Mouse (Mus musculus) stomach, embryonic 16.5 days (tissue): ENCODE data around the gene Zfp963. TPM values are rescaled to one million over a fixed set of nuclear protein-coding genes. Genes with fewer than 3 reads are reported as not detected.
"Not testable (repeated sequence)": the region's sequence is repeated elsewhere in the genome, so short reads cannot be mapped to it uniquely, and the experiment has no call there.

ENCODE experiments used
- ATAC-seq: fragments of 200-750 bp; cut with Nextera tagmentation; 2 replicates; pipeline ENCODE4 v1.8.0; 2017; ENCODE audit warnings: moderate number of reproducible peaks, moderate TSS enrichment; ENCODE audit not compliant: insufficient read depth, low FRiP score
- H3K27ac ChIP-seq: fragments of 300-500 bp; sonication (generic); 2 replicates; pipeline ENCODE4 v1.5.1; 2014; ENCODE audit warnings: low read length
- H3K27me3 ChIP-seq: fragments of 300-500 bp; sonication (generic); 2 replicates; pipeline ENCODE4 v1.6.1; 2014; ENCODE audit warnings: low read length, control low read depth, mixed read lengths; ENCODE audit not compliant: control insufficient read depth, insufficient read depth
- H3K36me3 ChIP-seq: fragments of 300-500 bp; sonication (generic); 2 replicates; pipeline ENCODE4 v1.6.1; 2014; ENCODE audit warnings: low read length; ENCODE audit not compliant: control insufficient read depth, insufficient read depth
- H3K4me1 ChIP-seq: fragments of 300-500 bp; sonication (generic); 2 replicates; pipeline ENCODE4 v1.6.1; 2014; ENCODE audit warnings: low read length, control low read depth, mixed read lengths; ENCODE audit not compliant: control insufficient read depth, insufficient read depth
- H3K4me2 ChIP-seq: fragments of 300-500 bp; sonication (generic); 2 replicates; pipeline ENCODE4 v1.6.1; 2014; ENCODE audit warnings: low read depth, low read length, mixed read lengths
- H3K4me3 ChIP-seq: fragments of 300-500 bp; sonication (generic); replicated peaks from 2 replicates; pipeline ENCODE4 v1.5.1; 2014; ENCODE audit warnings: mild to moderate bottlenecking, low read length
- H3K9ac ChIP-seq: fragments of 300-500 bp; sonication (generic); 2 replicates; pipeline ENCODE4 v1.6.1; 2014; ENCODE audit warnings: low read length
- H3K9me3 ChIP-seq: fragments of 300-500 bp; sonication (generic); replicated peaks from 2 replicates; pipeline ENCODE4 v1.6.1; 2016; ENCODE audit warnings: low read length, control low read depth; ENCODE audit not compliant: control insufficient read depth
- WGBS: fragments of 180-500 bp; shearing (Covaris S2); extraction: QIAGEN DNeasy Blood & Tissue Kit; methylation state at CpG from one replicate; pipeline ENCODE4 v1.1.7; 2014; 5-methylcytosine and 5-hydroxymethylcytosine counted together
- polyA plus RNA-seq: library from polyadenylated mRNA; unstranded; fragments of >200 nt; fragmentation: Nextera tagmentation; extraction: Ambion mirVana; gene quantifications from 2 replicates; pipeline ENCODE4 v1.2.1, GENCODE M21; 2015

Zfp963 gene
- polyA plus RNA-seq, 1 experiment from 2014 or later: 5.3 TPM

GRCm38 (mm10) chr8:69713516-69713915, 36.3 kb downstream of the Zfp963 start:
- Histone ChIP-seq H3K27me3 (no peaks in the 10 kb centered on the region), H3K4me2 (no peak overlapping the region), H3K4me3 (no peak overlapping the region), H3K4me1 (peaks cover 14% of the 10 kb centered on the region), H3K36me3 (peaks cover 14% of the 10 kb centered on the region), H3K9ac (no peak overlapping the region), H3K27ac (no peak overlapping the region), H3K9me3 (no peaks in the 10 kb centered on the region)
- 81% methylated on average over 8 of the region's 8 CpGs for WGBS
- no peak for ATAC-seq

- 94% methylated on average over 10 of the region's 10 CpGs for WGBS
- not testable (repeated sequence) for H3K9ac ChIP-seq, H3K27me3 ChIP-seq, H3K4me2 ChIP-seq, H3K4me3 ChIP-seq, H3K27ac ChIP-seq, ATAC-seq, H3K4me1 ChIP-seq, H3K9me3 ChIP-seq
- H3K36me3 ChIP-seq: peaks cover 43% of the 10 kb centered on the region
Measured at GRCm38 (mm10) chr8:69710624-69711023, 39.1 kb downstream of the Zfp963 start, which contains the start of gene Zfp869. Gene Zfp869 (minus strand): TSS chr8:69710724.

- Histone ChIP-seq H3K36me3 (peaks cover 33% of the 10 kb centered on the region), H3K4me3 (no peak overlapping the region), H3K9ac (no peak overlapping the region), H3K27ac (no peak overlapping the region), H3K4me2 (no peak overlapping the region), H3K9me3 (no peaks in the 10 kb centered on the region), H3K27me3 (no peaks in the 10 kb centered on the region), H3K4me1 (no peaks in the 10 kb centered on the region)
- 75% methylated on average over 6 of the region's 6 CpGs for WGBS
- ATAC-seq: no peak
Measured at GRCm38 (mm10) chr8:69701810-69702209, 48.0 kb downstream of the Zfp963 start.

Other genes with a start within 250 kb of the Zfp963 start
- gene Gm7697, start 227.0 kb downstream of the Zfp963 start, polyA plus RNA-seq: not detected in 2 replicates
- 19.9 and 20.8 TPM in 2 replicates for gene Zfp868, start 124.4 kb downstream of the Zfp963 start, polyA plus RNA-seq
- gene Zfp964, start 95.5 kb downstream of the Zfp963 start, polyA plus RNA-seq: 1.9 TPM in 2 replicates
- 22.8 and 28.9 TPM in 2 replicates for gene Zfp869, start 39.2 kb downstream of the Zfp963 start, polyA plus RNA-seq
- 0.55 TPM in 1 of 2 replicates, not detected in the other for gene Gm20422, start 24.9 kb upstream of the Zfp963 start, polyA plus RNA-seq
- gene Atp13a1, start 41.2 kb upstream of the Zfp963 start, polyA plus RNA-seq: 45.6 and 46.6 TPM in 2 replicates
- gene Zfp866, start 41.2 kb upstream of the Zfp963 start, polyA plus RNA-seq: 24.1 and 25.8 TPM in 2 replicates
- gene Gmip, start 58.7 kb upstream of the Zfp963 start, polyA plus RNA-seq: 10.0 and 11.0 TPM in 2 replicates
- 0.22 and 0.35 TPM in 2 replicates for gene Lpar2, start 72.5 kb upstream of the Zfp963 start, polyA plus RNA-seq
- 3.1 and 4.6 TPM in 2 replicates for gene Pbx4, start 82.5 kb upstream of the Zfp963 start, polyA plus RNA-seq
- 0.37 and 0.59 TPM in 2 replicates for gene Cilp2, start 137.7 kb upstream of the Zfp963 start, polyA plus RNA-seq
- gene Tssk6, start 152.2 kb upstream of the Zfp963 start, polyA plus RNA-seq: 2.1 and 2.3 TPM in 2 replicates
- gene Ndufa13, start 152.6 kb upstream of the Zfp963 start, polyA plus RNA-seq: 170 and 193 TPM in 2 replicates
- gene Yjefn3, start 152.7 kb upstream of the Zfp963 start, polyA plus RNA-seq: 3.0 and 3.2 TPM in 2 replicates
- gene Gatad2a, start 246.4 kb upstream of the Zfp963 start, polyA plus RNA-seq: 29.7 and 32.3 TPM in 2 replicates